Mouse (Mus musculus): ENCODE data around the gene Ghdc. TPM values are rescaled to one million over a fixed set of nuclear protein-coding genes. Genes with fewer than 3 reads are reported as not detected.

Ghdc gene
- total RNA-seq, 4 experiments from 2014 or later: 6.6 to 9.2 (median 8.0) TPM

DNA sequence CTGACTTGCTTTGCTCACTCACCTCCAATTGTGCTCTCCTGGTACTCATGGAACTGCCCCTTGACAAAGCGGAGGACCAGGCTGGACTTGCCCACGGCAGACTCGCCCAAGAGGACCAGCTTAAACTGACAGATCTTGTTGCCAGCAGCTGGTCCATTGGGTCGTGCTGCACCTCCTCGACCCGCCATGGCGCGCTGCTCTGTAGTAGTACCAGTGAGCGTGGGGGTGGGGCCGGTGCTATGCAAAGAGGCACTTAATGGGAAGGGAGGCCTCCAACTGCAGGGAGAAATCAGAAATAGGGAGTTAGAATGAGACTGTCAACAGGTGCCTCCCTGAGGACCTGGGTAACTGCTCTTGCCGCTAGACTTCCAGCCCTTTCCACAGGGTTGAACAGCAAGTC lies 50.9 kb downstream of the Ghdc start:
- no peak for DNase-seq (ENCODE audit: low spot score in 2 of 2)

DNA sequence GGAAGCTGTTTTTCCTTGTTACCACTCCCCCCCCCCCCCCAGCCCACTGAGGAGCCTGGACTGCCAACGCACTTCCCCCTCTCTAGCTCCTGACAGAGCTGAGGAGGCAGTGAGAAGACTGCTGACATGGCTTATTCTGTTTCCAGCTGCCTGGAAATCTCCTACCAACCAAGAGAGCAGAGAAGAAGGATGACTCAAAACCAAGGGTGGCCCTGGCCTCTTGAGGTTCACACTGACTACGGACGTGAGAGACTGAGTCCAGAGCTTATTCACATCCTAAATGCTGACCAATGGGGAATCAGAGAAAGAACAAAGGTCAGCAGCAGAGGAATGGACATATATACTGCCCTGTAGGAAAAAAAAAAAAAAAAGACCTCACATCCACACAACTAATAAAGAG lies 51.4 kb downstream of the Ghdc start:
- no peak for DNase-seq (ENCODE audit: low spot score in 2 of 2)

DNA sequence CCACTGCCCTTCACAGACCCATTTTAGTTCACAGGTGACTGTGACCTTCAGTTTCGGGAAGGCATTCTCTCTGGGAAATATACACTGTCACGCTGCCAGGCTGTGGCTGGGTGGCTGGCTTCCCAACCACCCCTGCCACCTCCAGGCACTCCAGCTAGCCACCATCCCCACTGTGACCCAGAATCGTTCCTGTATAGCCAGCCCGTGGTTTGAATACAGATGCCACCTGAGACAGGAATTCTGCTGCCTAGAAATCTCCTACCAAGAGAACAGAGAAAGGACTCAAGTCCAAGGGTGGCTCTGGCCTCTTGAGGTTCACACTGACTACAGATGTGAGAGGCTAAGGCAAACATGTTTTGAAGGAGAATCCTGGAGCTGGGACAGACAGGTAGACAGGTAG lies 51.9 kb downstream of the Ghdc start:
- DNase-seq (ENCODE audit: low spot score in 2 of 2): no peak

DNA sequence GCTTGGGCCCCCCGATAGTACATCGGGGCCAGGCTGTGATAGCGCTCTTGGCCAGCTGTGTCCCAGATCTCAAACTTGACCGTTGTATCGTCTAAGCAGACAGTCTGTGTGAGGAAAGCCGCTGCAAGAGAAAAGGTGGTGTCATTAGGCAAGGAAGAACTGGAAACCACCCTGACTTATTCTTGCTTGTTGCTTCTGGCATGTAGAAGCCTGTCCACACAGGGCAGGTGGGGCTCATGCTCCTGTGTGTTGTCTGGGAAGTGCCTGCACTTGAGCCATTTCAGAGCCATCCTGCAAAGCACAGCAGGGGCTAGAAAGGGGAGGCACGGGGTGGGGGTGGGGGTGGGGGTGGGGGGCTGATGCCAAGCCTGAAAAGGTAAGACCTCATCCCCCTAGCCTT lies 52.3 kb downstream of the Ghdc start:
- no peak for DNase-seq (ENCODE audit: low spot score in 2 of 2)

DNA sequence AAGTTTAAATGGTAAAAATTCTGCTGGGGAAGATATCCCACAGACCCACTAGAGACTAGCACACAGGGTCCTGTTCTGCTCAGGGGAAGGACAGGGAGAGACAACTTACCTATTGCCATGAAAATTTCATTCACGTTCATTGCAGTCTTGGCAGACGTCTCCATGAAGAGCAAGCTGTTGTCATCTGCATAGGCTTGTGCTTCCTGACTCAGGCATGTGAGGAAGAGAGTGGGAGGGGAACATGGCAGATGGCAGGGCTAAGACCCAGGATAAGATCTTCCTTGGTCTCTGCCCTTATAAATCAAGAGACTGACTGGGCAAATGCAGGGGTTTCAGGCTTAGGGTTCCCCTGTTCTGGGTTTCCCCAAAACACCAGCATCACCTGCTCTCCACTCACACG lies 54.1 kb downstream of the Ghdc start:
- DNase-seq (ENCODE audit: low spot score in 2 of 2): no peak

Other genes with a start within 250 kb of the Ghdc start
- 100 to 1,000 TPM; 150 to 164 (median 156) TPM for gene Acly, start 243.0 kb downstream of the Ghdc start, total RNA-seq (2022)
- 1 to 10 TPM in 3 of 4 experiments, under 1 TPM in 1; 0.98 to 2.2 (median 1.8) TPM for gene Ttc25, start 225.3 kb downstream of the Ghdc start, total RNA-seq (2022)
- 100 to 1,000 TPM; 220 to 251 (median 229) TPM for gene Cnp, start 196.1 kb downstream of the Ghdc start, total RNA-seq (2022)
- 10 to 100 TPM; 12.1 to 15.5 (median 13.2) TPM for gene Nkiras2, start 151.7 kb downstream of the Ghdc start, total RNA-seq (2022)
- 100 to 1,000 TPM; 241 to 278 (median 260) TPM for gene Dnajc7, start 150.8 kb downstream of the Ghdc start, total RNA-seq (2022)
- gene Zfp385c, start 78.5 kb downstream of the Ghdc start, total RNA-seq (2022): 1 to 10 TPM in 1 of 4 experiments, under 1 TPM in 3; 0.11 to 1.1 (median 0.40) TPM
- gene Dhx58, start 66.7 kb downstream of the Ghdc start, total RNA-seq (2022): 1 to 10 TPM; 1.6 to 2.1 (median 1.8) TPM
- 10 to 100 TPM; 56.6 to 62.8 (median 59.2) TPM for gene Kat2a, start 58.5 kb downstream of the Ghdc start, total RNA-seq (2022)
- gene Hspb9, start 57.1 kb downstream of the Ghdc start, total RNA-seq (2022): not detected
- gene Rab5c, start 32.7 kb downstream of the Ghdc start, total RNA-seq (2022): 100 to 1,000 TPM; 148 to 157 (median 154) TPM
- 10 to 100 TPM; 18.4 to 20.2 (median 18.7) TPM for gene Kcnh4, start 11.0 kb downstream of the Ghdc start, total RNA-seq (2022)
- not detected for gene Hcrt, start 8.0 kb downstream of the Ghdc start, total RNA-seq (2022)
- 10 to 100 TPM; 26.8 to 30.9 (median 30.6) TPM for gene Stat5b, start 79.8 kb upstream of the Ghdc start, total RNA-seq (2022)
- gene Stat5a, start 88.4 kb upstream of the Ghdc start, total RNA-seq (2022): 1 to 10 TPM; 2.0 to 2.8 (median 2.1) TPM
- 10 to 100 TPM; 39.0 to 54.7 (median 46.3) TPM for gene Stat3, start 168.6 kb upstream of the Ghdc start, total RNA-seq (2022)
- gene Cavin1, start 199.9 kb upstream of the Ghdc start, total RNA-seq (2022): 10 to 100 TPM; 18.7 to 20.9 (median 20.8) TPM
- 100 to 1,000 TPM; 407 to 438 (median 419) TPM for gene Atp6v0a1, start 238.5 kb upstream of the Ghdc start, total RNA-seq (2022)